Mouse (Mus musculus) hematopoietic stem cell, adult 5-6 weeks (primary cell): ENCODE results near the gene Crybg3. TPM values are rescaled to one million over a fixed set of nuclear protein-coding genes. Genes with fewer than 3 reads are reported as not detected.
A peak's percentile ranks its signal among the peaks of the same experiment; 100 is the strongest.

Source experiments
- ATAC-seq, 2 experiments: fragments of 125-278 bp in 1 of 2; replicated peaks in 1 of 2; 2 replicates each; pipeline ENCODE4 v1.8.0; 2016 to 2017; ENCODE audit warnings: inconsistent platforms in 2 of 2, mild to moderate bottlenecking in 2 of 2, moderate number of reproducible peaks in 2 of 2, low read depth in 1 of 2, moderate TSS enrichment in 1 of 2; ENCODE audit not compliant: low FRiP score in 2 of 2, poor library complexity in 2 of 2, severe bottlenecking in 2 of 2, insufficient read depth in 1 of 2, low TSS enrichment in 1 of 2
- total RNA-seq: library from RNA; stranded (forward); fragments of 172-1452, 232-1000 nt; gene quantifications from 2 replicates; pipeline ENCODE4 v1.2.3, GENCODE M21; 2017

Crybg3 gene
- 9.8 and 21.4 TPM in 2 replicates for total RNA-seq

DNA sequence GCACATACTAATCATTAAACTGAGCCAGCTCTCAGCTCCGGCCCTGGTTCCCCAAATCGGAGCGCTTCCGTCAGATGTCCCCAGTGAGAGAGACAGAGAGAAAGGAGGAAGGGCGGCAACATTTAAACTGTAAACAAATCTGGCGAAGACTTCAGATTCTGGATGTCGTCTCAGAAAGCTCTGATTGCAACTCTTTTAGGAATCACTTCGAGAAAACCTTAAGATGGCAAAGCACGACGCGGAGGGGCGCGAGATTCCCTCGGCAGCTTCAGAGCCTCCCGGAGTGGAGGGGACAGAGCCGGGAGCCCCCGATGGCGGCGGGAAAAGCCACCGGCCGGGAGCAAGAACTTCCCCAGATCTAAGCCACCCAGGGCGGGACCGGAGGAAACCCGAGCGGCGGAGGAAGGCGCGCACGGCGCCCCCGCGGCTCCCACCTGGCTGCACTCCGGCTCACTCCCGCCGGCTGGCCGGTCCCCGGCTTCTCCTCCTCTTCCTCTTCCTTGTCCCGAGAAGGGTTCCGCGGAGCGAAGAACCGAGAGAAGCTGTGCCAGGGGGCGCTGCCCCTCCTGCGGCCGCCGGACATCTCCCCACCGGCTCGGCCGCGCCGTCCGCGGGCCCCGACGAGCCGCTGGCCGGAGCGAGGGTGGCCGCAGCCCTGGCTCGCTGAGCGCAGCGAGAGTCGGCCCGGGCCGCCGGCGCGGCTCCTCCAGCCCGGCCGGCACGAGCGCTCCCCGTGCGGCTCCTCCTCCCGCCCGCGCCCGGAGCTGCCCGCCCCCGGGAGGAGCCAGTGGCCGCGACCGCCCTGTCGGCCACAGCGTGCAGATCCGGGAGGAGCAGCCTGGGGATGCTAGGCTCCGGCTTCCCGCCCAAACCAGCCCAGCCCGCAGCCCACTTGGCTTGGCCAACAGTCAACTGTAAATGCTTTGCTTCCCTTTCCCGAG, at the start of gene Crybg3:
Gene Crybg3, minus strand, starts transcription at position 669 of the 941 bp plus-strand sequence.
- ATAC-seq = peak; percentile 79 to 80

DNA sequence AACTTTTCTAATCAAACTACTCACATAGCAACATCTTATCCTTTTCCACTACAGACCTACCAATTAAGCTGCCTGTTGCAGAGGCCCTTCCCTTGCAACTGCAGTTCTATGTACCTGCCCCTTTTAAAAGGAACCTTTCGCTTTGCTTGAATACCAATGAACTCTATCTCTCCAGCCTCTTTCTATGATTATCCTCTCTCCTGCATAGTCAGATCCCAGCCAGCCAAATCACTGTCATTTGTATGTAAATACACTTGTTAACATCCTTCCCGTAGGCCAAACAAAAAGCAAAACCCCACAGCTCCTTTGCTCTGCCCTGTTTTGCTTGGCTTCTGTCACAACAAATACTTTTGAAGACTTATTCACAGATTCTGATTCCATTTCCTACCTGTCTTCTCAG, 43.0 kb upstream of the Crybg3 start:
- no peak for ATAC-seq

DNA sequence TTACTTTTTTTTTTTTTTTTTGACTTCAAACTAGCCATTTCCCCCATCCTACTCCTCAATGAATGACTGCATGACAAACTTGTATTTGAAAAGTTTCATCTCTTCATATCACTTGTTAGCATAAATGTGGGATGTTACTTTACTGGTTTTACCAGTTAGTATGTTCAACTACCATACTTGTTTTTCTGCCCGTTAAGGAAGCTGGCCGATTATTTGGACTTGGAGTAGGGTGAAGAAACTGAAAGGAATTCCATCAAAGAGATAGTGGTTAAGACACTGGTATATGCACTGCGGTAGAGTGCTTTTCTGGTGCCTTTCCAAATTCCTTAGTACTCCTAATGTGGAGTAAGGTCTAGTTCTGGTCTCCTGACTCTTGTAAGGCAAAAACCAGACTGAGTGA, 39.2 kb upstream of the Crybg3 start:
- no peak for ATAC-seq

DNA sequence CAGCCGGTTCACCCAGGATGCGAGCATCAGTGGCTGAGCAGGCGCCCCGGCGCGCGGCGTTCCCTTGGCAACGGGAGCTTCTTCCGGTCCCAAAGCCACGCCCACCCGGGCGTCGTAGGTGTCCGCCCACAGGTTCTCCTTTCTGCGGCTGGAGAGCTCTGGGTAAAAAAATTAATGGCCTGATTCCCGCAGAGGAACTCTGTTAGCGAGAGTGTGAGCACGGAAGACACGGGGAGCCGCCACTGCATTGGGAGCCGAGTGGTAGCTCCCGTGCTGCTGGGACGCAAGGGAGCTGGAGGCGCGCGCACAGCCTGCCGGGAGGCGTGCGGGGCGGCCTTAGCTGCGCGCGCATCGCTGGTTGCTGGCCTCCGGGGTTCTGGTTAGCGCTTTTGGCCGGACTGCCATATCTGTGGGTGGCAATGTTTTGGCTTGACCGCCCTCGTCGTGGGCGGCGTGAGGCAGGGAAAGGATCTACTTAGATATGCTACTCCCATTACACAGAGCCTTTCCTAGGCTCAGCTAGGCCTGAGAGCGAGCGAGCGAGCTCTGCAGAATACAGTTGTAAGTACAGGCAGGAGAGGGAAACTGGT, 38.4 kb upstream of the Crybg3 start, which contains the start of gene Arl6:
Gene Arl6, minus strand, starts transcription at position 290 of the 590 bp plus-strand sequence.
- ATAC-seq = peak; percentile 96 to 97

DNA sequence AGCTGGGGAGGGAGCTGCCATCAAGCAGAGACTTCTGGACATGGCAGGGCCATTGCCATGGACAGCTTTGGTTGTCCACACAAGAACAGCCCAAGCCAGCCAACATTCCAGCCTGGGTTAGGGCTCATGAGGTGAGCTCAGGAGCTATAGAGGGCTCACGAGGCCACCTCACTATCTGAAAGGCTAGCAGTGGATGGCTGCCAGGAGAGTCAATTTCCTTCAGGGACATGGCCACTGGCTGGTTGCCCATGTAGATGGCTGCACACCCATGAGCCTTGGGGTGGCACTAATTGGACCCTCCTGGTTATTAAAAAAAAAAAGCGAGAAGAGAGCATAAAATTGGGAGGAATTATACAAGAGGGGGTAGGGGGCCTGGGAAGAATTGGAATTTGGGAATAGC, 33.8 kb upstream of the Crybg3 start:
- ATAC-seq = no peak

DNA sequence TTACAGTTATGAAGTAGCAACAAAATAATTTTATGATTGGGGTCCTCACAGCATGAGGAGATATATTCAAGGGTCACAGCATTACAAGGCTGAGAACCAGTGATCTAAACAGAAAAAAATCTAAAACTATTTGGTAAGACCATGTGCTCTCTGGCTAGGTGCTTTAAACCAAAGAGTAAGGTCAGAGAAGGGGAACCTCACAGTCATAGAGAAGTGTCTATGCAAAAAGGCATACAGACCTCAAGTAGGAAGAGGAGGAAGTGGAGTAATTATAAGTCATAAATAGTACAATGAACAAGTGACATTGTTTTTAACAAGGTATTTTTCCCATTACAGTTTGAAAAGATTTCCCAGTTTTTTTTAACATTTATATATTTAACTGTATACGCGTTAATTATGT, 20.8 kb upstream of the Crybg3 start:
- 0 out of 4 replicates have a peak, but pooled peaks have one; percentile 42 to 57 for ATAC-seq

DNA sequence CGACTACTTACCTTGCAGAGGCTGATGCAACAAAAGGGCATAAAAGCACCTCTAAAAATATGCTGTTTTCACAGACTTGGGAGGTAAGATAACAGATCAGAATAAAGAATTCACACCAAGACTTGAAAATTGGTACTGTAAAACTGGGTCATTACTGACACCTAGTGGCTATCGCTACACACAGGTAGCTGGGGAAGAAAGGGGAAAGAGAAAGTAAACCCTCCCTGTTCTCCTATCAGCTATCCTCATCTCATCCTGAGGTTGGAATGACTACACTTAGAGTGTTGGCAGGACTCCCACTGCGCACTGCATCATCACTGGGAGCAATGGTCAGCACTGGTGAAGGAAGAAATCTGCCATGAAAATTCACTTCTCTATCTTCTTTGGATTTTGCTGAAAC, 16.4 kb upstream of the Crybg3 start:
- ATAC-seq = peak; percentile 89 to 91

DNA sequence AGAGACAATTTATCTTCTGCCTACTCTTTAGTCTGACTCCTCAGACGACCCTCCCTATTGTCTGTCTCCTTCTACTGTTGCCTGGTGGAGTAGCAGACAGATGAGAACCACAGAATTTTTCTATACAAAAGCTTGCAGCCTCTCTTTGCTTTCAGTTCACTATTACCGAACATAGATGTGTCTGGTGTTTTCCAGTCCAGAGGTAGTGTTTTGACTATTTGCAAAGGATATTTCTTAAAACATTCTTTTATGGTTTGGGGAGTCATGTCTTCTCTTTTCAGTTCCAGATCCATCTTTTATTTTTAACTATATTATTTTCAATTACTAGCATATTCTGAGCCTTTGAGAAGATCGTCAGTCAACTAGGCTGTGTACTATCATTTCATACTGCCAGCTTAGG, 14.9 kb upstream of the Crybg3 start:
- no peak for ATAC-seq

DNA sequence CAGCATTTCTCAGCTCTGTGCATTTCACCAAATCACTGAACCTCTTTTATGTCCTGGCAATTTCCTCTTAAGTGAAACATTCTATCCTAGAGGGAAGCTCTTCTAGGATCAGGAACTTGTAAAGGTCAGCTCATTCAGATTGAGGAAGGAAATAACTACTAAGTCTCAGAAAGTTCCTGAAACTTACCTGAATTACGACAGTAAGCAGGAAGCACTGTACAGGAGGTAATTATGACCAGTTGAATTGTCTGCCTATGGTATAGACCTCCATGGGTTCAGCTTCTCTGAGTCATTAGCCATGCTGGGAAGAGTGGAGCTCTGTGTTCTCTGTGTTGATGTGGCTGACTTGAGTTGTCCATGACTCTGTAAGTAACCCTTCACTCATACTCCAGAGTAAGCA, 10.0 kb upstream of the Crybg3 start:
- no peak for ATAC-seq

DNA sequence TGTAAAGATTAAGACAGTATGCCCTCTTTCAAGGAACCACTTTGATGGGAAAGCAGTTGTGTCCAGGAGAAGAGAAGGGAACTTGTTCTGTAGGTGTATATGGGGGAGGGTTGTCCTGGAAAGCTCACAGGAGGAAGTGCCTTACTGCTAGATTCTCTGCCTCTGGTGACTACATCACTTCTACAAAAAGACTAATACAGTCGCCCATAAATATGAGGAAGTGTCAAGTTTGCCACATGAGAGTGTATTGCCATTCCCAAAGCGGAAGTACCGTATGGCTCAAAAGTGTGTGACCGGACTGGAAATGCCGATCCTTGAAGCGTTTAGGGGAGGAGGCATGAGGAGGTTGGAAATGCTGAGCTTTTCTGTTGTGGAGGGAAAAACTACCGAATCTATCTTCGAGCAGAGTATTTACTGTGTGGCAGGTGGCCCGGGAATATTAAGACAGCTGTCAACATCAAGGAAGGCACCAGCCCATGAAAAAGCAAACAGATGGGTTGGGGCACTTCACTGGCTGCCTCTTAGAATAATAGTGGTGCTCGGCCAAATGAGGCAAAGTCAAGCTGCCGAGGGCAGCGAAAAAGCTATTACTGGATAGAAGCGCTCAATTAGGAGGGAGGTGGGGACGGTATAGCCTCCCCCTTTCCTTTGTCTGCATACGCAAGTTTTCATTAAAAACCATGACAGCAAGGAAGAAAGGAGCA, 3.5 kb upstream of the Crybg3 start:
- peak; percentile 81 to 83 for ATAC-seq

DNA sequence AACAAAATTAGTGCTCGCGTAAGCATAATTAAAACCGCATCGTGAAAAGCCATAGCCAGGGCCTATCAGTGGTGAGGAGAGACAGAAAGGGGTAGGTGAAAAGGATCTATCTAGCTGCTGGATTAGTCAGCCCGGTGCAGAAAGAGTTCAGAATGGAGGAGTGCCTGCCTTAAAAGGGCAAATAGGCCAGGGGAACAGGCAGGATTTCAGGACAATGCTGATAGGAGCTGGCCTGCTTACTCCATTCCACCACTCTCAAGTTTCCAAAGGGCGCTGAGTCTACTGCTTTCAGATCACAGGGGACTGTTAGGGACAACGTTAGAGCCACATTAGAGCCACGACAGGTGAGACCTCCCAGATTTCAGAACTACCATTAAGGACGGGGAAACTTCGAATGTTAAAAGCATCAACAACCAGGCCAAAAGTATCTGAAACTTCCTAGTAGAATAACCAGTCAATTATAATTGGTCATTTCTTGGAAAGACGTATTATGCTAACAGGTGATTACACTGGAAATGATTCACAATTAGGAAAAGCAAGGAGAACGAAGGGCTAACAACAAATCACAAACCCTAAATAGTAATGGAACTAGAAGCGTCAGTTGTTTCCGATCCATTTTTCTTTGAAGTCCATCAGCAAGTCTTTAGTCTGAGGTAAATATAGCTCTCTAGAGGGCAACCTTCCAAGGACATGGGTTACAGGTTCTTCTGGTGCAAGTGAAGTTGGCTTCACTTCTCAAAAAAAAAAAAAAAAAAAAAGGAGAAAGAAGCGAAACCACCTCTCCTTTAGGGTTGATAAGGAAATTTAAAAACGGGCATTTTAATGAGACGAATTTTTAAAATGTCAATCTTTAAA, 1.1 kb downstream of the Crybg3 start:
- ATAC-seq = 0 out of 4 replicates have a peak, but pooled peaks of 1 of the 2 experiments have one; percentile 24

DNA sequence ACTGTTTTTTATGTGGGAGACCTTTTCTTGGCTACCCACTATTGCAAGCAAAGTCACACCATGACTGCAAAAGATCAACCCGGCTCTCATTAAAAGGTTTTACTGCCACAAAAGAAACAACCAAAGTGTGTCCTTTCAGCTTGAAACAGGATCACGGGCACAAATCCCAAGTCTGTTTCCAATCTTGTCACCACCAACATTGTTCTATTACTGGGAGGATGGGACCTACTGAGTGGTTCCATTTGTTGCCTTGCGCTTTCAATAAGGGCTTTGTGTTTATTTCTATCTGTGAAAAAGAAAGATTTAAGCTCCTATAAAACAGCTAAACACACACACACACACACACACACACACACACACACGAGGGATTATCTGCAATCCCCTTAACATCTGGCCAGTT, 1.8 kb downstream of the Crybg3 start:
- no peak for ATAC-seq

DNA sequence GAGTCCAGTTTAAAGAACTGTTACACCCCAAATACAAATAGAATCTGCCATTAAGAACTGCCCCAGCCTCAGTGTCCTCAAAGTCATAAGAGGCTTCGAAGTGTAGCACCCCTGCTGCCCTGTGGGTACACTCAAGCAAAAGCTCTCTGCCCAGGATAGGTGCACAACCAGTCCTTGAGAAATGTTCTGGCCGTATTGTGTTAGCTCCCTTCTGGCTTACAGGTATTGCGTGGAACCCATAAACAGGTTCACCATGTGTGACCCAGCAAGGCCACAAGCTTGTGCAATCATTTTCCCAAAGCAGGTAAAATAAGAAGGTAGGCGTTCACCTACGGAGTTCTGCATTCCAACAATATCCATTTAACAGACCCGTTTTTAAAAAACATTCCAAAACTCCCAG, 3.5 kb downstream of the Crybg3 start:
- no peak for ATAC-seq

DNA sequence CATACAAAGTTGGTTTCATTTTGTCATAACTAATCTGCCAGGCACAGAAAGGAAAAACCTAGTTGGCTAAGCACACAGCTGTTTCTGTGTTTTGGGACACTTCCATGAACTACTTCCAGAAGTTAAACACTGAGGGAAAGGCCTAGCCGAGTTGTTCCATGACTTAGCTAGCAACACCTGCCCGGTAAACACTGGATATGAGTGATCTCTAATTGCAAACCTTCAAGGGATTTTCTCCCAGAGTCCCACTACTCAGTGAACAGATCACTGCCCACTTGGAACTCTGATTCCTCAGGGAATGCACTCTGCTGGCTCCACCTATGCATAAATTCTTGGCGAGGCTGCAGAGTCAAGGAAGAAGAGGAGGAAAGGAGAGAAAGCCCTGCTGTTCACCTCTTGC, 6.1 kb downstream of the Crybg3 start:
- ATAC-seq = no peak

DNA sequence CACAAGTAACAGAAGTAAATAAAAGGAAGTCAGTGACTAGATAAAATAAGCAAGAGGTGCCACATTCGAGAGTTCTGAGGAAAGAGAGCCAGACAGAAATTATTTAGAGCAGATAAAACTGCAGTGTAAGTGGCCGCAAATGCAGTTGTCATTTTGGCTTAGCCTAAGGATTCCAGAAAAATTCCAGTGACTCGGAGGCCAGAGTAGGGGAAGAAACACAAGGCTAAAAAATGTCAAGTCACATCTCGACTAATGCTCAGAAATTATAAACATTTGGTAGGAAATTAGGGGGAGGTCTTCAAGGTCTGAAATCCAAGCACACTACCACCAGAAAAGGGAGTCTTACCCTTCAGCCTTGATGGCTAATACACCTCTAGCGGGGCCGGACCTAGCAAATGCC, 10.0 kb downstream of the Crybg3 start:
- ATAC-seq = no peak

DNA sequence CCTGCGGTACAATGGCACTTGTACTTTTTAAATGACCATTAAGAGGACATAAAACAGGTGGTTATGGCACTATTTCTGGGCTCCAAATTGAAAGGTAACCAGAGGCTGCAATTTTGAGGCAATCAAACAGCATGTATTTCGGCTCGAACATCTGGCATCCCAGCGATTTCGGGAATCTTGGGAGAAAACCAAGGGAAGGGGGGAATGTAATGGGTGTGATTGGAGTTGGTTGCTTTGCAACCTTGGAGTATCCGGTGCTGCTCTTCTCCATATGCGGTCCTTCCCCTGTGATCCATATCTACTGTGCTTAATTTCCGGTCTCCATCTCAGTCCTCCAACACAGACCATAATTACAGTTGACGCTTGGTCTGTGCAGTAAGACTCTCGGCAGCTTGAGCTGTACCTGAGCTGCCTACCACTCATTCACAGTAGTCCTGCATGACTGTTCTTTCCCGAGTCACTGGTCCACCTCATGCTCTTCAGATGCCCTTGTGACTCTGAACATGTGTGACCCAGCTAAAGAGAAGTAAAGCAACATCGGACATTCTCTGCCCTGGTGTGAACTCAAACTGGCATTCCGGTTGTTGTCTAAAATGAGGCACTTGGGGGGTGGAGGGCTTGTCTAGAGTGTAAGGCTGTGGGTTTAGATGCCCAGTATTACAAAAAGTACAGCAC, 12.3 kb downstream of the Crybg3 start:
- ATAC-seq = no peak

DNA sequence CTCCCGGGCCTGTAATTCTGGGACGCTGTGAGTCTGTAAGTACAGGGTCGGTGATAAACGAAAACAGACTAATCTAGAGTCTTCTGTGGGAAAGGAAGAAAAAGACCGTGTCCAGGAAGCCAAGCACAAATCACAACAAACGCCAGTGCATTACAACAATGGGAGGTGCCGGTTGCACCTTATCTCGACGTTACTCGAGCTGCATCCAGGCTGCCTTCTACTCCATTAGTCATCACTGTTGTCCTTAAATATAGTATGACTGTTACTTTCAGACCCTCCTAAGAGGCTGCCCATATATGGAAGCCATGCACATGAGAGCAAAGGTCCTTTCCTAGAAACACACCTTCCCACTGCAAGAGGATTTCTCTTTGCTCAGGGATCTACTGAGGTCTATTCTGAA, 13.0 kb downstream of the Crybg3 start:
- no peak for ATAC-seq
